Mouse (Mus musculus) midbrain, embryonic 15.5 days (tissue): ENCODE results near the gene Asic1. TPM values are rescaled to one million over a fixed set of nuclear protein-coding genes. Genes with fewer than 3 reads are reported as not detected.
"Not testable (repeated sequence)": the region's sequence is repeated elsewhere in the genome, so short reads cannot be mapped to it uniquely, and the experiment has no call there.

Experiments
- ATAC-seq: fragments of 200-750 bp; cut with Nextera tagmentation; replicated peaks from 2 replicates; pipeline ENCODE4 v1.8.0; 2017; ENCODE audit warnings: moderate TSS enrichment
- H3K27ac ChIP-seq: fragments of 300-500 bp; sonication (generic); 2 replicates; pipeline ENCODE4 v1.5.1; 2015; ENCODE audit warnings: mild to moderate bottlenecking, inconsistent platforms
- H3K27me3 ChIP-seq: fragments of 300-500 bp; sonication (generic); replicated peaks from 2 replicates; pipeline ENCODE4 v1.6.1; 2015; ENCODE audit warnings: inconsistent platforms
- H3K36me3 ChIP-seq: fragments of 300-500 bp; sonication (generic); replicated peaks from 2 replicates; pipeline ENCODE4 v1.6.1; 2015; ENCODE audit warnings: inconsistent platforms
- H3K4me1 ChIP-seq: fragments of 300-500 bp; sonication (generic); 2 replicates; pipeline ENCODE4 v1.6.1; 2015; ENCODE audit warnings: inconsistent platforms
- H3K4me2 ChIP-seq: fragments of 300-500 bp; sonication (generic); 2 replicates; pipeline ENCODE4 v1.6.1; 2015; ENCODE audit warnings: inconsistent platforms, mild to moderate bottlenecking, moderate library complexity
- H3K4me3 ChIP-seq: fragments of 300-500 bp; sonication (generic); 2 replicates; pipeline ENCODE4 v1.5.1; 2015; ENCODE audit warnings: mild to moderate bottlenecking, inconsistent platforms
- H3K9ac ChIP-seq: fragments of 300-500 bp; sonication (generic); 2 replicates; pipeline ENCODE4 v1.6.1; 2015; ENCODE audit warnings: mild to moderate bottlenecking, inconsistent platforms
- H3K9me3 ChIP-seq: fragments of 300-500 bp; sonication (generic); 2 replicates; pipeline ENCODE4 v1.6.1; 2016; ENCODE audit warnings: inconsistent platforms
- WGBS: fragments of 180-500 bp; shearing (Covaris S2); methylation state at CpG from one replicate; pipeline ENCODE4 v1.1.7; 2015; ENCODE audit warnings: mixed read lengths; 5-methylcytosine and 5-hydroxymethylcytosine counted together
- polyA plus RNA-seq: library from polyadenylated mRNA; unstranded; fragments of >200 nt; fragmentation: Nextera tagmentation; extraction: Ambion mirVana; gene quantifications from 2 replicates; pipeline ENCODE4 v1.2.1, GENCODE M21; 2015

Asic1 gene
- polyA plus RNA-seq, 1 experiment from 2014 or later: 65.9 TPM

DNA sequence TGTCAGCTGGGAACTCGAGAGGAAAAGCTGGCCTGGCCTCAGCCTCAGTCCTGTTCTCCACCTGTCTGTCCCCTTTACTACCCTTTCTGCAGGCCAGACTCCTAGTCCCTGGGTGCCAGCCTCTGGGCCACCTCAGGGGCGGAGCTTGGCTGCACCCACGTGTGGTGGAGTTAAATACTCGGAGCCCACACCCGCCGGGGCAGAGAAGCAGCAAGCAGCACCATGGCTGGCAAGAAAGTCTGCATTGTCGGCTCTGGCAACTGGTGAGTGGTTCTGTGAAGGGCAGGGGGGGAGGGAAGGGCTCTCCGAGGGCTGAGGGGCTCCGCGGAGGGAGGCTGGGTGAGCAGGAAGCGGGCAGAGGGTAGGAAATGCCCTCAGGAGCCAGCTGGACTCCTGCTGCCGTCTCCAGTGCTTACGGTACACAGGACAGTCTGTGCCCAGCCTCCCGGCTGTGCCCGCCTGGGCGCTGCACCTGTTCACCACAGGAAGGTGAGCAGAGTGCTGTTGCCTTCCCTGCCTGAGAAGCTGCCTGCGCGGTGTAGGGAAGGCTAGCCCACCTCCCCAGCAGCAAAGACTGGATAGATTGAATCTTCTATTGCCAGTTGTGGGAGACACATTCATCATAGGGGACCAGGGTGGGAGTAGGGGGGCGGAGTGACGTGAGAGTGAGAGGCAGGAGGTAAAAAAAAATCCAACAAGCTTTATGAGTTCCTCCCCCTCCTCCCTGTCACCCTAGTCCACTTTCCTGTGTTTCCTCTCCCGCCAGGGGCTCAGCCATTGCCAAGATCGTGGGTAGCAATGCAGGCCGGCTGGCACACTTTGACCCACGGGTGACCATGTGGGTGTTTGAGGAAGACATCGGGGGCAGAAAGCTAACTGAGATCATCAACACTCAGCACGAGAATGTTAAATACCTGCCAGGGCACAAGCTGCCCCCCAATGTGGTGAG lies 47.5 kb downstream of the Asic1 start, which contains the start of gene Gpd1:
Gpd1 (plus strand) TSS at position 130 of the 949 bp plus-strand sequence.
- no peak within 1 kb of the TSS for H3K9ac ChIP-seq
- 68% methylated on average over 26 of the region's 26 CpGs for WGBS
- peaks cover 12% of the 10 kb centered on the region for H3K4me1 ChIP-seq
- no peaks in the 10 kb centered on the region for H3K27me3 ChIP-seq
- ATAC-seq: no peak
- no peak within 1 kb of the TSS for H3K4me3 ChIP-seq
- peak within 1 kb of the TSS; percentile 66; the same call in 1 of the 2 replicates for H3K27ac ChIP-seq
- peaks cover 17% of the 10 kb centered on the region; the same call in 1 of the 2 replicates for H3K36me3 ChIP-seq
- no peak within 1 kb of the TSS for H3K4me2 ChIP-seq
- H3K9me3 ChIP-seq: no peaks in the 10 kb centered on the region

DNA sequence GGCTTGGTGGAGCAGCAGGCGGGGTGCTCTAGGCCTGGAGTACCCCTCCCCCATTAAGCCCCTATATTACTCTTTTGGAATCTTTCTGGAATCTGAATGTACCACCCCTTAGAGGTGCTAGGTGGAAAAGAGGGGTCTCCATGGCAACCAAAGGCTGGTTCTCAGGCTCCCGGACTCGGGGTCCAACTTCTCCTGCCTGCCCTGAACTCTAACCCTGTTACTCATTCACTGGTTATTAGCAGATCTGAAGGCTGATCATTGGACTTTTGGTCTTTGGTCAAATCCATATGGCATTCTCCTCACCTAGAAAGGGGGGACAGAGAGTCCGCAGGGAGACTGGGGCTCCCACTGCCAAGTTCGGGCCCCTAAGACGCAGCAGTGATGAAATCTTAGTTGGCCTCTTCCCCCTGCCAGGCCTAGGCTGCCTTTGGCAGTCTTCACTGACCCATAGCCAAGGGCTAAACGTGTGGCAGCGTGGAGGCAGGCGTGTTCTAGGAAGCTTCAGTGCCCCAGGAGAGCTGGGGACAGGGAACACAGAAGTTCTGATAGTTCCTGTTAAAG lies 48.4 kb downstream of the Asic1 start:
- ATAC-seq: no peak
- H3K36me3 ChIP-seq: peaks cover 13% of the 10 kb centered on the region; the same call in 1 of the 2 replicates
- H3K4me3 ChIP-seq: no peak overlapping the region
- no peak overlapping the region for H3K27ac ChIP-seq
- H3K4me1 ChIP-seq: peaks cover 14% of the 10 kb centered on the region
- H3K27me3 ChIP-seq: no peaks in the 10 kb centered on the region
- H3K9ac ChIP-seq: no peak overlapping the region
- WGBS: 78% methylated on average over 9 of the region's 9 CpGs
- H3K9me3 ChIP-seq: no peaks in the 10 kb centered on the region
- no peak overlapping the region for H3K4me2 ChIP-seq

DNA sequence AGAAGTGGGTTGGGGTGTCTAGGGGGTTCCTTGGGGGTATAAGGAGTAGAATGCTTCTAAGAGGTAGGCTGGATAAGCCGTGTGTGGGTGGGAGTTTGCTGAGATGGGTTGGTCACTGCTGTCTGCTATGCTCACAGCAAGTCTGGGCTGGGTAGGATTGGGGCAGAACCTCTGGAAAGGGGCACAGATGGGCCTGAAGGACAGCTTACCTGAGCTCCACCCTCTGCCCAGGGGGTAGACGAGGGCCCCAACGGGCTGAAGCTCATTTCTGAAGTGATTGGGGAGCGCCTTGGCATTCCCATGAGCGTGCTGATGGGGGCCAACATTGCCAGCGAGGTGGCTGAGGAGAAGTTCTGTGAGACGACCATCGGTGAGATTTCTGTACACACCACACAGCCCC lies 49.7 kb downstream of the Asic1 start:
- WGBS: 79% methylated on average over 8 of the region's 8 CpGs

DNA sequence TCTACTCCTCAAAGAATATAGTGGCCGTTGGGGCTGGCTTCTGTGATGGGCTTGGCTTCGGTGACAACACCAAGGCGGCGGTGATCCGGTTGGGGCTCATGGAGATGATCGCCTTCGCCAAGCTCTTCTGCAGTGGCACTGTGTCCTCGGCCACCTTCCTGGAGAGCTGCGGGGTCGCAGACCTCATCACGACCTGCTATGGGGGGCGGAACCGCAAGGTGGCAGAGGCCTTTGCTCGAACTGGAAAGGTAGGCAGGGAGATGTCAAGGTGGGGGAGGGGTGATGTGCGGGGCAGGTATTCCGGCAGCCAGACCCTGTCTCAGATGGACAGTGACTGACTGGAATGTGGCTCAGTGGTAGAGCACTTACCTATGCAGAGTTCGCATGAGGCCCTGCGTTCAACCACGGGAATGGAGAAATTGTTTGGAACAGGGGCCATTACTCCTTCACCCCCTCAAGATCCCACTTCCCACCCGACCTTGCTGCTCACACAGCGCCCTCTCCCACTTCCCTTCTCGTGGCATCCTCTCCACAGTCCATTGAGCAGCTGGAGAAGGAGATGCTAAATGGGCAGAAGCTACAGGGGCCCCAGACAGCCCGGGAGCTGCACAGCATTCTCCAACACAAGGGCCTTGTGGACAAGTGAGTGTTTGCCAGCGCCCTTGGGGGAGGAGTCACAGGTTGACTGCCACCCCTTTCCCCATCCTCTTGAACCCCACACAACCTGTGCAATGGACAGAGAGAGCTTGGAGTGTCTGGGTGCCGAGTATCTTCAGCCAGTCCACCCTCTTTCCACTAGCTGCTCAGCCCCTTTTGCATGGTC lies 52.0 kb downstream of the Asic1 start:
- H3K36me3 ChIP-seq: peaks cover 13% of the 10 kb centered on the region; the same call in 1 of the 2 replicates
- ATAC-seq: no peak
- no peak overlapping the region for H3K9ac ChIP-seq
- H3K4me3 ChIP-seq: no peak overlapping the region
- H3K4me2 ChIP-seq: no peak overlapping the region
- no peaks in the 10 kb centered on the region for H3K27me3 ChIP-seq
- H3K4me1 ChIP-seq: peaks cover 29% of the 10 kb centered on the region
- no peaks in the 10 kb centered on the region for H3K9me3 ChIP-seq
- WGBS: 83% methylated on average over 25 of the region's 25 CpGs
- no peak overlapping the region for H3K27ac ChIP-seq

More for the DNA sequence above, 49.7 kb downstream of the Asic1 start:
- Histone ChIP-seq H3K27me3 (no peaks in the 10 kb centered on the region), H3K4me3 (no peak overlapping the region), H3K4me1 (peaks cover 27% of the 10 kb centered on the region), H3K9ac (no peak overlapping the region), H3K36me3 (peaks cover 13% of the 10 kb centered on the region; the same call in 1 of the 2 replicates), H3K4me2 (no peak overlapping the region), H3K27ac (no peak overlapping the region), H3K9me3 (no peaks in the 10 kb centered on the region)
- ATAC-seq: no peak

DNA sequence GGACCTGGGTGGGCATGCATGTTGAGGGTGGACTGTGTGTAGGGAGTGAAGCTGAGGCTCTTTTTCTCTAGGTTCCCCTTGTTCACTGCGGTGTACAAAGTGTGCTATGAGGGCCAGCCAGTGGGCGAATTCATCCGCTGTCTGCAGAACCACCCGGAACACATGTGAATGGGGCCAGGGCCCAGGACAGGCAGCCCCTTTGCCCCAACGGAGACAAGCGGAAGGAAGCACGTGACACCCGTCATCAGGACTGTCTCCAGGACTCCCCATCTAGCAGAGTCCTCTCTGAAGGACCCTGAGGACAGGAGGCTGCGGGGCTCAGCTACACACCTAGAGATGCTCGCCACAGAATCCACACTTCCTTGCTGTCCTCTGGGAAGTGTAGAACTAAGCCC lies 52.9 kb downstream of the Asic1 start:
- Histone ChIP-seq H3K36me3 (peaks cover 17% of the 10 kb centered on the region; the same call in 1 of the 2 replicates), H3K4me3 (no peak overlapping the region), H3K27me3 (no peaks in the 10 kb centered on the region), H3K4me1 (peaks cover 27% of the 10 kb centered on the region), H3K4me2 (no peak overlapping the region), H3K9me3 (no peaks in the 10 kb centered on the region), H3K9ac (no peak overlapping the region), H3K27ac (no peak overlapping the region)
- ATAC-seq: no peak
- 52% methylated on average over 10 of the region's 10 CpGs for WGBS

DNA sequence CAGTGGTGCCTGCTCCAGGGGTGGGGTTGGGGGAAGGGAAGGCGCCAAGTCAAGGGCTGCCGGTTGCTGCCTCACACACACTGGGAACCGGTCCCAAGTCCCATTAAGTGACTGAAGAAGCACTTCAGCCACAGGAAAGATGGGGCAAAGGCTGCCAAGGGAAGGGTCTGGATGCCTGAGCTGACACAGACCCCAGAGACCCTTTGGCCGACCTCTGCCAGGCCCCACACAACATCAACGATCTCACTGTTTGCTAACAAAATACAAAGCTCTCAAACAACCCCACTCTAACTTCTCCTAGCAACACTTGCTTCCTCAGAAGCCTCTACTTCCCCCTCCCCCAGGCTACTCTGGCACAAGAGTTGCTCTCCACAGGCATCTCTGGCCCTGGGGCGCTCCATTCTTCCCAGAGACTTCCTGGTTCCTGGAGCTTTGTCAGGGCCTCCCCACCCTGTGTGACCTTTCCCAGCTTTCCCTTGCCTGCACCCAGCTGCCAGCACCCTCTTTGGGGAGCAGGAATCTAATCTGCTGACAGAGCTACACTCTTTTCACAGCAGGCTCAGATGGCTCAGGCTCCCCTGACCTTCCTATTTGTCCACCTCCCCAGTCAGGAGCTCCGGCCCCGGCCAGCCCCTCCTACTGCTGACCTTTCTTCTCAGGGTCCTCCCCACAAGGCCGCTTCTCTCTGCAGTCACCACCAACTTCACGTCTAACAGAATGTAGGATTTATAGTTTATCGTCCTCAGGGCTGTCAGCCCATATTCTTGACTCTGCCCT lies 53.5 kb downstream of the Asic1 start:
- Histone ChIP-seq H3K4me2 (0 out of 2 replicates have a peak overlapping the region, but pooled peaks have one; percentile 58), H3K36me3 (peaks cover 20% of the 10 kb centered on the region; the same call in 1 of the 2 replicates), H3K27me3 (no peaks in the 10 kb centered on the region), H3K4me1 (peaks cover 27% of the 10 kb centered on the region), H3K9ac (no peak overlapping the region), H3K27ac (peak overlapping the region; percentile 55), H3K9me3 (no peaks in the 10 kb centered on the region), H3K4me3 (no peak overlapping the region)
- 19% methylated on average over 11 of the region's 11 CpGs for WGBS
- ATAC-seq: no peak

DNA sequence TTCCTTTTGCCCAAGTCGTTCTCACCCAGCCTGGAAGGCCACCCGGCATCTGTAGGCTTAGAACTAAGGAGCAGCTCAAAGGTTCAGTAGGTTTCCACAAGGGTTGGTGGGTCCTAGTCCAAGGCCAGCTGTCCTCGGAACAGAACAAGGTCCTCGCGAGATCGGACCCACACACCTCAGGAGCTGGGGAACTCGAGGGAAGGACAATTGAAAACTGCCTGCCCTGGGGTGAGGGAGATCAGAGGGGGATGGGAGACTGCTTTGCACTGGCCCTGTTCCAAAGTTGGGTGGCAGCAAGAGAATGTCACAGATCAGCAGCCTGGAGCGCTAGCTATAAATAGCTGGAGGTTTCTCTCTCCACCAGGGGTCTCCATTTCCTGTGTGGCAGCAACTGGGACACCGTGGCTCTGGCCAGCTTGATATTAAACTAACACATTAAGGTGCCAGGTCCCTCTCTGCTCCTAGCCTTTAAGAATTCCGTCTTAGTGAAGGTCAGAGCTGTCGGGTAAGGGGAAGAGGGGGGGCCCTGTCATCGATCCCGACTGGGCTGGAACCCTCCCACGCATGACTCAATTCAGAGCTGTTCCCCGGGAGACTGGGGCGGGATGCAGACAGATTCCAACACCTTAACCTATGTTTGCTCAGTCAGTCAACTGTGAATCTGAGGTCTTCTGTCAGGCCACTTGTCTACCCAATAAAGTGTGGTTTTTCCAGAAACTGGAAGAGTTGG lies 54.3 kb downstream of the Asic1 start:
- peaks cover 25% of the 10 kb centered on the region; the same call in 1 of the 2 replicates for H3K36me3 ChIP-seq
- ATAC-seq: peak; percentile 29
- 11% methylated on average over 16 of the region's 16 CpGs for WGBS
- peak overlapping the region; percentile 58 for H3K4me2 ChIP-seq
- peaks cover 27% of the 10 kb centered on the region for H3K4me1 ChIP-seq
- H3K27ac ChIP-seq: peak overlapping the region; percentile 55
- no peaks in the 10 kb centered on the region for H3K9me3 ChIP-seq
- peak overlapping the region; percentile 88 for H3K4me3 ChIP-seq
- H3K27me3 ChIP-seq: no peaks in the 10 kb centered on the region
- H3K9ac ChIP-seq: peak overlapping the region; percentile 47

DNA sequence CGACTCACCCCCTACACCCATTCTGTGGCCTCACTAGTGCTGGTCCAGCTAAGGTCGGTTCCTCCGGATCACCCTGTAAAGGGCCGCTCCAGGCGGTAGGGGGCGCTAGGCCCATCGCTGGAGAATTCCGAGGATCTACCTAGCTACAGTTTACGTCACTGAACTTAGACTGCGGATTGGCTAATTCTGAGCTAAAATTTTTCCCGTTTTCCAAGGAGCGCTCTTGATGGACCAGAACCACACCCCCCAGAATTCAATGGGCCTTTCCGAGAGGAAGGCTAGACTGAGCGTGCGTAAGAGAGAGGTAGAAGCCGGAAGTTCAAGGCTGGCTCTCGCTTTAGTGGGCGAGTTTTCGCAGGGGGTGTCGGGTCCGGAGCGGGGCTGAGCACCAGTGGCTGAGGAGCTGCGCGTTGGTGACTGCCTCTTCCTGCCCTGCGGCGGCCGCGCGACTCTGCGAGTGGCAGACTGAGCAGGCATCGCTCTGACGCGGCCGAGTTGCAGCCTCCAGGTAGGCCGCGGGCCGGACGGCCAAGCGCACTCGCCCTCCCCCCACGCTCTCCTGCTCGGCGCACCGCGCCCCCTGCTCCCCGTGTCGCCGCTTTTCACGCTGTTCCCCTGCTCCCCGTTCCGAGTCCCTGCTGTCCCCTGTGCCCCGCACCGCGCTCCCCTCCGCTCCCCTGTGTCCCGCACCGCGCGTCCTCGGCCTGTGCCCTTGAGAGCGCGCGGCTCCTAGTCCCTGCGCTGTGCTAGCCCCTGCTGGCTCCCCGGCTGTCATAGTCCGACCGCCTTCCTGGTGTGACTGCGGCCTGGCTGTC lies 55.4 kb downstream of the Asic1 start, which contains the start of gene Cox14:
Cox14 (plus strand) TSS at position 278 of the 815 bp plus-strand sequence.
- ATAC-seq: peak; percentile 95
- H3K4me1 ChIP-seq: peaks cover 27% of the 10 kb centered on the region
- no peaks in the 10 kb centered on the region for H3K9me3 ChIP-seq
- under 1% methylated on average over 67 of the region's 68 CpGs for WGBS
- H3K4me2 ChIP-seq: peak within 1 kb of the TSS; percentile 74
- peak within 1 kb of the TSS; percentile 83 for H3K9ac ChIP-seq
- H3K36me3 ChIP-seq: peaks cover 23% of the 10 kb centered on the region
- peak within 1 kb of the TSS; percentile 88 for H3K4me3 ChIP-seq
- no peaks in the 10 kb centered on the region for H3K27me3 ChIP-seq
- peak within 1 kb of the TSS; percentile 87 for H3K27ac ChIP-seq

DNA sequence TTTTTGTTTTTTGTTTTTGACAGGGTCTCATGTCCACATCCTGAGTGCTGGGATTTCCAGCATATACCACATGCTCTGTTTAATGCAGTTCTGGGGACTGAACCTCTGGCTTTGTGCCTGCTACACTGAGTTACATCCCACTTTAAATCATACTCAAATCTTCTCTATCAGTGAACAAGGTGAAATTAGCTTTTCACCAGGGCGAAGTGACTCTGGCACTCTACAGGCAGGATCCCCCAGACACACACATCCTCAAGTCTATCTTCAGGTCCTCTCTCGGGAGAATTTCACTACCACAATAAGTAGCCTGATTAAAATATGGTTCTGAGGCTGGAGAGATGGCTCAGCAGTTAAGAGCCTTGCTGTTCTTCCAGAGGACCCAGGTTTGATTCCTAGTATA lies 56.4 kb downstream of the Asic1 start:
- H3K9ac ChIP-seq: peak overlapping the region; percentile 83

DNA sequence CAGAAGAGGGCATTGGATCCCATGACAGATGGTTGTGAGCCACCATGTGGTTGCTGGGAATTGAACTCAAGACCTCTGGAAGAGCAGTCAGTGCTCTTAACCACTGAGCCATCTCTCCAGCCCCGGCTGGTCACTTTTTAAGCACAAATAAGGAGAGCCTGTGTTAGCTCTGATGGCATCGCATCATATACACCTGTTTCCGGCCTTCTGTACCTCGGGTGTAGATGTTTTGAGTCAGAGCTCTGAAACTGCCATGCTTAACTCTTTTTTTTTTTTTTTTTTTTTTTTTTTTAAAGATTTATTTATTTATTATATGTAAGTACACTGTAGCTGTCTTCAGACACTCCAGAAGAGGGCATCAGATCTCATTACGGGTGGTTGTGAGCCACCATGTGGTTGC lies 56.9 kb downstream of the Asic1 start:
- H3K27ac ChIP-seq, H3K9me3 ChIP-seq, ATAC-seq, H3K4me3 ChIP-seq, H3K4me2 ChIP-seq, H3K9ac ChIP-seq, H3K27me3 ChIP-seq: not testable (repeated sequence)
- Histone ChIP-seq H3K36me3 (peaks cover 21% of the 10 kb centered on the region), H3K4me1 (peaks cover 27% of the 10 kb centered on the region)
- 94% methylated on average over 4 of the region's 5 CpGs for WGBS

More for the DNA sequence above, 56.4 kb downstream of the Asic1 start:
- H3K36me3 ChIP-seq: peaks cover 22% of the 10 kb centered on the region
- no peaks in the 10 kb centered on the region for H3K9me3 ChIP-seq
- no peaks in the 10 kb centered on the region for H3K27me3 ChIP-seq
- no peak overlapping the region for H3K27ac ChIP-seq
- ATAC-seq: no peak
- peaks cover 27% of the 10 kb centered on the region for H3K4me1 ChIP-seq
- H3K4me2 ChIP-seq: peak overlapping the region; percentile 74
- peak overlapping the region; percentile 88 for H3K4me3 ChIP-seq
- 88% methylated on average over 2 of the region's 2 CpGs for WGBS
